10 mouse cellular contexts compared by ENCODE assay signal in the genomic region with DNA sequence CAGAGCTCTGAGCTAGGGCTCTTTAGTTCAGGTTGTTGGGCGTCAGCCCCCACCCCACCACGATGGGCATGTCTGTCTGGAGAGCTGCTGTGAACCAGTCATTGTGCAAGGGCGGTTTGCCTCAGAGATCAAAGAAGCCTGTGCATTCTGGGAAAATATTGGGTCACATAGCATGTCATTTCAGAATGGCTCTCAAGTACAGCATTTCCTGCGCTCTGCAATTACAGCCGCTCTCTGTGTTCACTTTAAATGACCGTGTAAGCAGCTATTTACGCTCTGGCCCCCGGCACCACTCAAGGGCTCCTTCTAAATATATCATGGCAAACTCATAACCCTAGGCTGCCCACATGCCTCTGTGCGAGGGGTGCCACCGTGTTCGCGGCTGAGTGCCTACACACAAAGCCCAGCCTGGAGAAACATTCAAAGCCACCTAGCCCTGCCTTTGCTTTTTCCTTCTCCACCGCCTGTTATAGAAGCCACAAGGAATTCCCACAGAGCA.
A peak's percentile ranks its signal among the peaks of the same experiment; 100 is the strongest.
DNase-seq lines count a peak whose midpoint lies in the region; ATAC-seq lines count a peak whose summit lies in the region.
"Had no signal": no experiment of that assay in that cellular context is flagged by ENCODE, and none has a peak within 500 bp of the region (broad histone marks: within the 10 kb centered on the region; RNA-seq: fewer than 3 reads in every experiment).

No protein-coding gene starts in this region.

- peaks cover 12% of the 10 kb centered on the region; the same call in 1 of the 2 replicates for H3K27me3 ChIP-seq in heart, embryonic 14.5 days (ENCODE audit: control insufficient read depth, insufficient read depth, low read length)
- no peaks in the 10 kb centered on the region for H3K27me3 ChIP-seq in midbrain, embryonic 12.5 days
- H3K27me3 ChIP-seq: limb, embryonic 13.5 days had no signal

- H3K36me3 ChIP-seq in heart, embryonic 14.5 days (ENCODE audit: control insufficient read depth, insufficient read depth, low read length): no peaks in the 10 kb centered on the region
- no peaks in the 10 kb centered on the region for H3K36me3 ChIP-seq in midbrain, embryonic 12.5 days
- H3K36me3 ChIP-seq: limb, embryonic 13.5 days had no signal

- ATAC-seq in heart, embryonic 14.5 days (ENCODE audit: insufficient number of reproducible peaks, insufficient read depth, low FRiP score, low read depth): 0 out of 2 replicates have a peak, but pooled peaks have one; percentile 59
- peak; percentile 50; the same call in 1 of the 2 replicates for ATAC-seq in midbrain, embryonic 12.5 days (ENCODE audit: low FRiP score, low read depth)
- ATAC-seq in megakaryocyte progenitor cell, adult 5-6 weeks (replicated peaks; ENCODE audit: poor library complexity): no peak

- H3K27ac ChIP-seq in heart, embryonic 14.5 days (replicated peaks in 1 of 2; ENCODE audit: control insufficient read depth in 1 of 2, insufficient read depth in 1 of 2, low read depth in 2 of 2, low read length in 2 of 2): peak overlapping the region; percentile 47 to 63; a peak in 3 of 4 replicates
- H3K27ac ChIP-seq in midbrain, embryonic 12.5 days (replicated peaks): no peak overlapping the region
- H3K27ac ChIP-seq: limb, embryonic 13.5 days had no signal

- peaks cover 4 to 10% of the 10 kb centered on the region in 2 experiments; a peak in 3 of 4 replicates for H3K4me1 ChIP-seq in heart, embryonic 14.5 days (ENCODE audit: control insufficient read depth in 2 of 2, insufficient read depth in 2 of 2, low read length in 2 of 2)
- H3K4me1 ChIP-seq in midbrain, embryonic 12.5 days: peaks cover 6% of the 10 kb centered on the region; the same call in 1 of the 2 replicates

- no peaks in the 10 kb centered on the region for H3K9me3 ChIP-seq in heart, embryonic 14.5 days (ENCODE audit: control insufficient read depth, low read length)
- no peaks in the 10 kb centered on the region for H3K9me3 ChIP-seq in midbrain, embryonic 12.5 days
- H3K9me3 ChIP-seq: limb, embryonic 13.5 days had no signal

- 0 out of 2 replicates have a peak overlapping the region, but pooled peaks have one; percentile 4 for H3K4me2 ChIP-seq in heart, embryonic 14.5 days (ENCODE audit: low read length)
- H3K4me2 ChIP-seq in midbrain, embryonic 12.5 days (replicated peaks): no peak overlapping the region
- H3K4me2 ChIP-seq: limb, embryonic 13.5 days had no signal

- H3K9ac ChIP-seq in heart, embryonic 14.5 days (ENCODE audit: low read length): no peak overlapping the region
- no peak overlapping the region for H3K9ac ChIP-seq in midbrain, embryonic 12.5 days (replicated peaks)
- H3K9ac ChIP-seq: limb, embryonic 13.5 days had no signal

- 51% methylated on average over 13 of the region's 13 CpGs for WGBS in heart, embryonic 14.5 days
- WGBS in midbrain, embryonic 12.5 days: 41% methylated on average over 13 of the region's 13 CpGs

- no peak overlapping the region for H3K4me3 ChIP-seq in heart, embryonic 14.5 days (ENCODE audit: control insufficient read depth in 1 of 2, insufficient read depth in 1 of 2, low read depth in 1 of 2, low read length in 2 of 2)
- H3K4me3 ChIP-seq in midbrain, embryonic 12.5 days: no peak overlapping the region
- H3K4me3 ChIP-seq: limb, embryonic 13.5 days had no signal

- DNase-seq in heart, adult 18-20 months: peak; percentile 31 to 42
- DNase-seq in heart, postnatal 14 days: no peak
- peak; percentile 28 for DNase-seq in embryo, embryonic 11 days
- no peak for DNase-seq in thymus, postnatal 36 days
- no peak for DNase-seq in testis, postnatal 14 days (ENCODE audit: low spot score)
- DNase-seq: kidney, postnatal 25 days had no signal

- intact Hi-C loops in heart, postnatal 14 days (cut with DNase I): no loop called here

Comparison
In these comparisons a context has a peak if more than half of its experiments do, and no peak if none do; other contexts are left out.
1. DNase-seq: peak in heart, adult 18-20 months (2 of 2) and embryo, embryonic 11 days (single experiment); none in heart, postnatal 14 days (0 of 2), thymus, postnatal 36 days (0 of 2) and testis, postnatal 14 days (single experiment).